Mouse (Mus musculus) kidney, adult 2 months (tissue): ENCODE data around the gene Stxbp1.

ENCODE experiments used
- CTCF ChIP-seq: fragments of 200-500 bp; conservative IDR thresholded peaks from 2 replicates; pipeline ENCODE4 v1.5.1; 2011; ENCODE audit warnings: low read depth, mild to moderate bottlenecking, control low read depth, low read length, moderate library complexity, mixed read lengths; ENCODE audit not compliant: insufficient read depth, insufficient read length
- POLR2A ChIP-seq: fragments of 200-500 bp; IDR thresholded peaks from one replicate; pipeline ENCODE4 v1.6.1; 2011; ENCODE audit warnings: low read depth, low read length, control low read depth

GRCm38 (mm10) chr2:32878396-32878795 lies 31.4 kb upstream of the Stxbp1 start:
- TF ChIP-seq CTCF (no peak), POLR2A (no peak)
